Mouse (Mus musculus) spleen, adult 2 months (tissue): ENCODE measurements at regions not wholly inside any gene's neighbourhood (a gene's known extent, or its start where the extent isn't known, plus 50 kb on each side); places are given as distances from the start of the nearest gene placed in this dataset.

Source experiments
- CTCF ChIP-seq: fragments of 200-500 bp; IDR thresholded peaks from 2 replicates; pipeline ENCODE4 v1.5.1; 2011; ENCODE audit warnings: mild to moderate bottlenecking, inconsistent platforms; ENCODE audit not compliant: insufficient read depth, insufficient read length, insufficient replicate concordance; ENCODE audit errors: extremely low read depth
- POLR2A ChIP-seq: fragments of 200-500 bp; IDR thresholded peaks from 2 replicates; pipeline ENCODE4 v1.6.1; 2011; ENCODE audit warnings: low read depth, low read length, inconsistent platforms

DNA sequence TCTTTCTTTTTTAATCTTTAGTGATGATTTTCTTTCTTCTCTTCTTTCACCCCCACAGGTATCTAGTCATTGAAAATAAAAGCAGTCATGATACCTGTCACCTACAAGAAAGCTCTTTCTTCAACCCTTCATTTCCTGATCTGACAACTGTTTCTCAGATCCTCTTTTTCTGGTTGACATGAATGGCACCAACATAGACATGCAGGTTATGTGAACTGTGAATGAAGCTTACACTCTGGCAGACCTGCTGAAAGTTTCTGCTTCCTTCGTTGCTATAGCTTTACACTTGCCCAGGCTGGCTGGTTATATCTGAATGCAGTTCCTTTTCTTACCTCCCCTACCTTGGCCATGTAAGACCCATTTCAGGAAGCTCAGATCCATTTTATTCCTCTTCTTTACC lies 115.2 kb upstream of the Jun start:
- TF ChIP-seq CTCF (no peak), POLR2A (no peak)
